ENCODE assay signal across 1 mouse cellular context in genomic region chr6:56714574-56715269, GRCm38 (mm10).
TF ChIP-seq lines count a peak whose summit lies in the region.

Avl9 (plus strand) TSS chr6:56714899.

TF ChIP-seq in MEL, 35 proteins besides CTCF, POLR2A, EP300 and RAD21 (continued from another document):
- TF ChIP-seq ZNF384 (IDR thresholded peaks at IDR 0.05; ENCODE audit: low read depth, low read length) = no peak
- no peak; the same call in 1 of the 2 replicates for TF ChIP-seq SMC3 (IDR thresholded peaks at IDR 0.05; ENCODE audit: low read depth, low read length)
- TF ChIP-seq E2F4 (IDR thresholded peaks at IDR 0.05; ENCODE audit: borderline replicate concordance, low read depth, low read length) = no peak
- no peak for TF ChIP-seq BHLHE40 (IDR thresholded peaks at IDR 0.05; ENCODE audit: borderline replicate concordance, low read depth, low read length)
- peak; percentile 74 for TF ChIP-seq SIN3A (IDR thresholded peaks at IDR 0.05; ENCODE audit: low read length)
